Mouse (Mus musculus) cerebellum, adult 11-12 months (tissue): Measurements from ENCODE around the gene Ube4b.

ENCODE experiments used
- DNase-seq: peaks from one replicate; pipeline ENCODE4 v3.0.0; 2022

Gene Ube4b

GRCm38 (mm10) chr4:149334881-149335280 is 91.7 kb downstream of the Ube4b start:
- peak; percentile 80 for DNase-seq

- no peak for DNase-seq
Observed at GRCm38 (mm10) chr4:149332726-149333125, 93.8 kb downstream of the Ube4b start.

- DNase-seq: no peak
Observed at GRCm38 (mm10) chr4:149330495-149330894, 96.1 kb downstream of the Ube4b start.

DNA sequence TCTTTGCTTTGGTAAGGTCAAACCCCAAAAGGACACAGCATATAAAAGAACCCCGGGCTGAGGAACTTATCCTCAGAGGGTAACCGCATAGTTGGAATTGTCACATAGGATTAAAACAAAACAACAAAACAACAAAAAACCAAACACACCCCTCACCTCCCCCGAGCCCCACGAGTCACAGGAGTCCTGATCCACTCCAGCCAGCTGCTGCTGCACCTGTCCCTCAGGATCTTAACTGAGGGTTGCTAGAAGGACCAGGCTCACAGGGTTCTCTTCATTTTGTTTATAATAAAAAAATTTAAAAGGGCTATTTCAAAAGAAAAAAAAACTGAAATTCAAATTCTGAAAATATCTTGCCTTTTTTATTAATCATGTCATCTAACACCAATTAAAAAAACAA is 97.8 kb downstream of the Ube4b start:
- DNase-seq: no peak

DNA sequence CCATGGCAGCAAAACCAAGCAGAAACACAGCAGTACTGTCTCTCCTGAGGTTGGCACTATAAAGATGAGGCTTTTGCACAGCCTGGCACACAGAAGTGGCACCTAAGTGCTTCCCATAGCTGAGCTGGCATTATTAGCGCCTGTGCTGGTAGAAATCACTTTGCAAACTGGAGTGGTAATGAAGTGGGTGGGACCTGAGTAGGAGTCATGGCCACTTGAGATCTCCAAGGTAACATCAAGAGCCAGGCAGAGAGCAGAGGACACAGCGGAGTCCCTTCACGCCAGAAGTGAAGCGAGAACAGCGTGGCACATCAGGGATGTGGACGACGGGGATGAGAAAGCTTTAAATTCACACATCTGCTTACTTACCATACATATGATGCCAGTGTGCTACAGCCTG is 99.3 kb downstream of the Ube4b start:
- no peak for DNase-seq

- DNase-seq: no peak
Observed at GRCm38 (mm10) chr4:149325411-149326162, 101.0 kb downstream of the Ube4b start.

DNA sequence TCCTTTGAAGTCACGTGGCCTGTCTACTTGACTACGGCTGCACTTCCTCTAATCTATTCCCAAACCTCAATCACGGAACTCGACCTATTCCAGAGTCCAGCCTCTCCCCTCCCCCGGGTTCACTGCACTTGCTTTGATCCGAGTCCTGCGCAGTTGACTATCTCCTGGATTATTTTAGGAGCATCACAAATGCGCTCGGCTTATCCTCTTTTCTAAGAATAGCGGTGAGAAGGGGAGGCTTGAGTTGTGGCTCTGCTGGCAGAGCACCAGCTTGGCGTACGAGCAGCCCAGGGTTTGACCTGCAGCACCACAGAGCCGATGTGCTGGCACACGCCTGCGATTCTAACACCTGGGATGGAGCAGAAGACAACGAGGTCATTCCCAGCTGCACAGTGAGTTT is 102.8 kb downstream of the Ube4b start:
- DNase-seq: no peak

GRCm38 (mm10) chr4:149322718-149323117 is 103.8 kb downstream of the Ube4b start:
- no peak for DNase-seq

GRCm38 (mm10) chr4:149322286-149322685 is 104.3 kb downstream of the Ube4b start:
- no peak for DNase-seq

GRCm38 (mm10) chr4:149319088-149319487 is 107.5 kb downstream of the Ube4b start:
- no peak for DNase-seq

- DNase-seq: peak; percentile 91
Observed at GRCm38 (mm10) chr4:149317387-149317786, 109.2 kb downstream of the Ube4b start.

DNA sequence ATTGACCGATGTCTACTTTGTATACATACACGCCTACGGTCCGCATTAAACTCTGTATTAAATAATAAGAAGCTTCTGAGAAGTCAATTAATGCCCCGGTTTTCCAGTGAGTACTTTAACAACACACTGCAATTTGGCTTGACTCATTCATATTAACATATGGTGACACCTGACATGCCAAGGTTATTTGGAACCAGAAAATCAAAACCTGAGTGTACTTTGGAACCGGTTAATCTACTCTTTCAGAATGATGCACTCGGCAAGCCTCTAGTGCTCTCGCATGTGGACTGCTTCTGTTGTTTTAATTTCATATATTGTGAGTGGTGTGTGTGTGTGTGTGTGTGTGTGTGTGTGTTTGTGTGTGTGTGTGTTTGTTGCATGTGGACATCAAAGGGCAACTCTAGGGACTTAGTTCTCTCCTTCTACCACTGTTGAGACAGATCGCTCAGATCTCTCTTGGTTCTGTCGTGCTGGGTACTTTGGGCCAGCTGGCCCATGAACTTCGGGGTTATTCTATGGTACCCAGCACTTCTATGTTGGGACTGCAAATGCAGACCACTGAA is 112.2 kb downstream of the Ube4b start:
- DNase-seq: no peak

DNA sequence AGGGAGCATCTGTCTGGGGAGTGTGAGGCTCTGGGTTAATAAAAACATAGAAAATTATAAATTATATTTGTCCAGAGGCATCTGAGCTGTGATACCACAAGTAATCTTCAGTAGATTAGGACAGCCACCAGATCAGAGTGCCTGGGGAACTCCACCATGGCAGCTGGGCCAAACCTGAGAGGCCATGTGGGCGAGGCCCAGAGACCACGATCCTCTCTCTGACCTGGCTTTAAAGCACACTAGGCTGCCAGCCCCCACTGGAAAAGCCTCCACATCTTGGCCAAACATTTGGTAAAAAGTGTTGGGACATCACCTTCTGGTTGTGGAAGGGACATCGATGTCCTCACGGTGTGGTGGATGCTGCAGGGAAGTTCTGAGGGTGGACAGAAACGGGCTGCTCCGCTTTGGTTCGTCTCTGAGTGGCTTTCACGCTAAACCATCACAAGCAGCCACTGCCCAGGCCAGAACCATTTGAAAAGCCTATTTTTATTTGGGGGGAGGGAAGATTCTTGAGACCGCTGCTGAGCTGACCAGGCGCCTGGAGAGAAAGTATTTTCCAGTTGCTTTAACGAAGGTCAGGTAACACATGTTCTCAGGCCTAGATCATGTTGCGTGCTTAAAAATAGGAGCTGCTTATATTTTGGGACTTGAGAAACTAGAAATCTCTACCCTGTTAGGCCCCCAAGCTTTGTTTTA is 112.8 kb downstream of the Ube4b start:
- DNase-seq: no peak

- DNase-seq: no peak
Observed at GRCm38 (mm10) chr4:149311996-149312395, 114.6 kb downstream of the Ube4b start.

DNA sequence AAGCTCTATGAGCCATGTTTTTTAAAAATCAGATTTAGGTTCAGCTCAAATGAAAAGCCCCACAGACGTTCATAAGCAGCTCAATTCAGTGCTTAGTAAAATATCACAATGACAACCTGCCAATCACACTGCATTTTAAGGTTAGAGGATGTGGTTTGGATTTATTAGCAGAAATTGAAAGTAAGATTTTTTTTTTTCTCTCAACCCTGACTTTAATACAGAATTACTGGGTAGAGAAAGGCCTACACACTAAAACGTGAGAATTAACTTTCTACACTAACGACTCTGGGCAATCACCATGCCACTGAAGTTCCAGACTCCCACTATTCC is 118.1 kb downstream of the Ube4b start:
- no peak for DNase-seq

DNA sequence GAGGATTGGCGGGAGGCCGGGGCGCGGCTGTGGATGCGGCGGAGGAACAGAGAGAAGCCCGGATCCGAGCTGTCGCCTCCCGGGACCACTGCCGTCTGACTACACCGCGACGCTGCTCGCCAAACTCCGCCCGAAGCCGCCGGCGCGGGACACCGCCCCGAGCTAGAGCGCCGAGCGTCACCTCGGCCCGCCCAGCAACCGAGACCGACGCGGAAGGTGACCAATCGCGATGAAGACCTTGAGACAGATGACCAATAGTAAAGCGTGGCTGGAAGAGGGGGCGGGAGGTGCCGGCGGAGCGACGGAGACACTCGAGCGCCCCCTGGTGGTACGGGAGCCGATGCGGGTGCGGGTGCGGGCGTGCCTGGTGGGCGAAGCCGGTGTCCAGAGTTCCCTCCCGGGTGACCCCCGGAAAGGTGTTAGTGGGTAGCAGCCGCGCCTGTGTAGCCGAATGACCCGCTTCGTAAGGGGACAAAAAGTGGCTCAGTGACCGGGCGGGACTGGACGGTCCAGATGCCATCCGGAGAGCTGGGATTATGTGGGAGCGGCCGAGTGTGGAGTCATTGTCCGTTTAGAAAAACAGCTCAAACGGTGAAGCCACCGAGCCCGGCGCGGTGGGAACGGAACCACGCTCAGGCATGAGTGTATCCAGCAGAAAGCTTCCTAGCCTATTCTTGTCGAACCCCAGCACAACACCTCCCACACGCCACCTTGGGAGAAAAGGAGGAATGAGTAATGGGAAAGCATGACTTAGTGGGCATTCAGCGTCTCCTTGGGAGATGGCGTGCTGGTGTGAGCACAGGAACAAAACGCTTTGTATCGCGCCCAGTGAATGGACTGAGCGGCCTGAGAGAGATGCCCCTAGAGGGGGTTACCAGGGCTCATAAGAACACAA is 118.7 kb downstream of the Ube4b start, which contains the start of gene Kif1b:
Gene Kif1b, minus strand, starts transcription at position 98 of the 895 bp plus-strand sequence.
- peak; percentile 97 for DNase-seq

DNA sequence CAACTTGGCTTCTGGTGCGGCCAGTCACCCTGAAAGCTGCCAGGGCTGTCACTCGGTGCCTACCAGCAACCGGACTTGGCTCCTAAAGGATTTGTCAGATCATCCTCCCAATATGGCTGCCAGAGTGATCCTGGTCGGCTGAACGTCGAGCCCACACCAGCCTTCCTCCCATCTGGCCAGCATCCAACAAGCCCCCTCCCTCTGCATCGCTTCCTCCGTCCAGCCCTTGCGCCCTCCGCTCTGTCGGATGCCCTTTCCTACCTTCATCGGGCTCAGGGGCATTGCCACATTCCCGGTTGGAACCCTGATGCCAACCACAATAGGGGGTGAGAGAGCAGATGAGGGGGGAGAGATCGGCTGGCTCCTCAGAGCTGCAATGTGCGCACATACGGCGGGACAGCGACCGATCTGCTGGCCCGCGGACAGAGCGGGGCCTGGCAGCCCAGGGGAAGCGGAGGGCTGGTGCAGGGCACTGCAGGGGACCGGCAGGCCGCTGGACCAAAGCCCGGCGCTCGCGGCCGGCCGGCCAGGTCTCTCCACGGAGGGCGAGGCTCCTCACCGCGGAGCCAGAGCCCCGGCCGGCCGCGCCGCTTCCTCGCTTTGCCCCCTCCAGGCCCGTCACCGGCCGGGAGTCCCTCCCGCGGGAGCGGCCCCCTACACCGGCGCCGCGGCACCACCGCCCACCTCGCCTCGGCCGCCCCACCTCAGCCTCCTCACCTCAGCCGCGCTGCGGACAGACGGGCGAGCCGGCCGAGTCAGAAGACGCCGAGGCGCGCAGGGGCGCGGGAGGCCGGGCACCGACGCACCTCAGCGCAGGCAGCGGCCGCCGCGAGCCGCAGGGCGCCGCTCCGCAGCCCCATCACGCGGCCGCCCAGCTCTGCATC is 119.6 kb downstream of the Ube4b start:
- peak; percentile 93 for DNase-seq

DNA sequence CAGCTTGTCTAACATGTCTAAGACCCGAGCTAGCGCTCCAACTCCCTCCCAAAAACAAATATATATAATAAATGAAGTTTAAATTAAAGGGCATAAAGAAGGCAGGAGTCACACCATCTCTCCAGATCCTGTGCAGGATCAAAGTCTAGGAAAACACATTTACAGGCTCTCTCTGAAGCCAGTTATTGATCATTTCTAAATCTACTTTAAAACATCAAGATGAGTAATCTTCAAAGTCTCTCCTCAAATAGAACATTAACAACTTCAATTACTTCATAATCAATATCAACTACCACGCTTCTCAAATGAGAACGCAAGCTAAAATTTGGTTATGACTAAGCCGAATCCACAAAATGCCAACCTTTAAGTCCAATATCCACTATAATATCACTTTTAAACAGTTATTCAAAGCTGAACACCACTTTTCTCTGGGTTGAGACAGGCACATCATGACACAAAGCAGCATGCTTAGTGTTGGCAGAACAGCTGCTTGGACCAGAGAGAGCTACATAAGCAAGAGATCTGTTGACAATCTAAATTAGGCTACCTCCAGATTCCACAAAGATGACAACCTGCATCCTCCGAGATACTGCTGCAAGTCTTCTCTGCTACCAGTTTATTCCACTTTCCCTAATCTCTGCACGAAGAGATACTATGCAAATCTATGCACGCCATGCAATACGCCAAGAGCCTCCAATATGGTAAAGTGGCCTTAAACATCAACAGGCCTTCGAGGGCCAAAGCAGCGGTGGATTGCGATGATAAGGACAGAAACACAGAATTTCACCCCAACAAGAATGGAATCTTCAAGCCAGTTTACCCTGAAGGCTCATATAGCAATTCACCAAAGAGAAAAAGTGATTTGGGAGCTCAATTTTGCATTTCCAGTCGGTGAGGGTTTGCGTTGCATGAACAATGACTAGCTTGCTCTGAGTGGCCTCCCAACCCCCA is 120.5 kb downstream of the Ube4b start:
- no peak for DNase-seq

GRCm38 (mm10) chr4:149304466-149304865 is 122.1 kb downstream of the Ube4b start:
- no peak for DNase-seq

DNA sequence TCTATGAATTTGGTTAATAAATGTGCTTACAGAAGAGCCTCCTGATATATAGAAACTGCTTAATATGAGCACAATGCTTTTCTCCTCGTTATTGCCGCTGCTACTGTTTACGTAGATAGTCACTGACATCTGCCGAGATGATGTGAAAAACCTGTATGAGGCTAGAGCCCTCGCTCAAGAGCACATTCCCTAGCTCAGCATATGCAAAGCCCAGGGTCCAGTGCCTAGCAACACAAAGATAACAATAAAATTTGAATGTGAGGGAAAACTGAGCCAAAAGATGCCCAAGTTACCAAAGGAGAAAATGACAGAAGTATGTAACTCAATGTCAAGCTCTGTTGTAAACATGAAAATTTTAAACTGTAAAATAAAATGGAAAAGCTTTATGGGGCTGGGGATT is 123.0 kb downstream of the Ube4b start:
- DNase-seq: no peak

DNA sequence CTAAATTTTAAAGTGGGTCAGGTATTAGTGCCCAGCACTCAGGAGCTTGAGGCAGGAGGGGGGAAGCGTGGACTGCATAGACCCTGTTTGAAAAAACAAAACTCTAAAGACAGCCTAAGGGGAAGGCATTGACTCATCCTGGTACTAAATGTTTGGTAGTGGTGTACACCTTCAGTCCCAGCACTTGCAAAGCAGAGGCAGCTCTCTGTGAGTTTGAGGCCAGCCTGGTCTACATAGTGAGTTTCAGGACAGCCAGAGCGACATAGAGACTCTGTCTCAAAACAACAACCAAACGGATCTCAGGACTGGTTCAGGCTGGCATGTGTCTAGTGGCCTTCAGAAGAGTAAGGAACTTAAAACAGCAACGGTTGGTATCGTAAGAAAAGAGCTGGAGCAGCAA is 123.8 kb downstream of the Ube4b start:
- no peak for DNase-seq
